Mouse (Mus musculus) frontal cortex, adult 2 months (tissue): Measurements from ENCODE around the gene Zkscan5. TPM values are rescaled to one million over a fixed set of nuclear protein-coding genes. Genes with fewer than 3 reads are reported as not detected.
"Not testable (repeated sequence)": the region's sequence is repeated elsewhere in the genome, so short reads cannot be mapped to it uniquely, and the experiment has no call there.

Source experiments
- DNase-seq, 2 experiments: peaks; one replicate each; pipeline ENCODE4 v3.0.0; 2022; ENCODE audit warnings: low spot score in 1 of 2; ENCODE audit errors: extremely low spot score in 1 of 2
- polyA plus RNA-seq: library from polyadenylated mRNA; depleted of rRNA; stranded (reverse); fragments of >200 nt; gene quantifications from 2 replicates; pipeline ENCODE4 v1.2.3, GENCODE M21; 2012; rRNA removed

Zkscan5 gene
- polyA plus RNA-seq, 1 experiment = 9.5 TPM

- DNase-seq = no peak
These were observed 7.9 kb downstream of the Zkscan5 start for GRCm38 (mm10) chr5:145212216-145212615.

GRCm38 (mm10) chr5:145213505-145213904 lies 9.1 kb downstream of the Zkscan5 start:
- DNase-seq = no peak

GRCm38 (mm10) chr5:145214679-145215078 lies 10.3 kb downstream of the Zkscan5 start:
- DNase-seq = no peak

GRCm38 (mm10) chr5:145217746-145218145 lies 13.4 kb downstream of the Zkscan5 start:
- DNase-seq = no peak

GRCm38 (mm10) chr5:145218206-145218605 lies 13.8 kb downstream of the Zkscan5 start:
- no peak for DNase-seq

GRCm38 (mm10) chr5:145218671-145219070 lies 14.3 kb downstream of the Zkscan5 start:
- no peak for DNase-seq

GRCm38 (mm10) chr5:145219981-145220380 lies 15.6 kb downstream of the Zkscan5 start:
- DNase-seq = no peak

GRCm38 (mm10) chr5:145222840-145223239 lies 18.5 kb downstream of the Zkscan5 start:
- no peak for DNase-seq

- no peak for DNase-seq
These were observed 19.0 kb downstream of the Zkscan5 start for GRCm38 (mm10) chr5:145223395-145223794.

- DNase-seq = no peak
These were observed 22.1 kb downstream of the Zkscan5 start for GRCm38 (mm10) chr5:145226453-145226852.

- not testable (repeated sequence) for DNase-seq
These were observed 24.9 kb downstream of the Zkscan5 start for GRCm38 (mm10) chr5:145229283-145229682.

- DNase-seq = no peak
These were observed 26.3 kb downstream of the Zkscan5 start for GRCm38 (mm10) chr5:145230641-145231040.

GRCm38 (mm10) chr5:145231367-145231871 lies 27.1 kb downstream of the Zkscan5 start, which contains the start of gene Zfp655:
TSS of gene Zfp655 (plus strand) at chr5:145231715.
- peak; percentile 96 to 99 for DNase-seq

- DNase-seq = peak in 1 of 2 experiments; percentile 8
These were observed 27.6 kb downstream of the Zkscan5 start for GRCm38 (mm10) chr5:145231893-145232411.

- peak in 1 of 2 experiments; percentile 30 for DNase-seq
These were observed 30.3 kb downstream of the Zkscan5 start for GRCm38 (mm10) chr5:145234636-145235035.

- DNase-seq = no peak
These were observed 45.2 kb downstream of the Zkscan5 start for GRCm38 (mm10) chr5:145249520-145249919.

Other genes with a start within 250 kb of the Zkscan5 start
- 25.6 and 28.2 TPM in 2 replicates for gene Smurf1, start 238.7 kb upstream of the Zkscan5 start, polyA plus RNA-seq
- not detected in 2 replicates for gene Gm4871, start 171.8 kb upstream of the Zkscan5 start, polyA plus RNA-seq
- gene 1700018F24Rik, start 161.6 kb upstream of the Zkscan5 start, polyA plus RNA-seq = not detected in 2 replicates
- 210 and 216 TPM in 2 replicates for gene Arpc1a, start 120.7 kb upstream of the Zkscan5 start, polyA plus RNA-seq
- not detected in 2 replicates for gene Kpna7, start 120.5 kb upstream of the Zkscan5 start, polyA plus RNA-seq
- 71.6 and 73.6 TPM in 2 replicates for gene Arpc1b, start 90.3 kb upstream of the Zkscan5 start, polyA plus RNA-seq
- gene Pdap1, start 64.3 kb upstream of the Zkscan5 start, polyA plus RNA-seq = 97.9 and 101 TPM in 2 replicates
- 92.0 and 93.3 TPM in 2 replicates for gene Bud31, start 64.2 kb upstream of the Zkscan5 start, polyA plus RNA-seq
- gene Ptcd1, start 37.5 kb upstream of the Zkscan5 start, polyA plus RNA-seq = 19.3 and 21.1 TPM in 2 replicates
- gene Cpsf4, start 37.3 kb upstream of the Zkscan5 start, polyA plus RNA-seq = 51.7 and 57.8 TPM in 2 replicates
- 324 and 327 TPM in 2 replicates for gene Atp5j2, start 12.5 kb upstream of the Zkscan5 start, polyA plus RNA-seq
- gene Zkscan14, start 2.7 kb upstream of the Zkscan5 start, polyA plus RNA-seq = 6.6 and 8.5 TPM in 2 replicates
- gene Zfp655, start 27.2 kb downstream of the Zkscan5 start, polyA plus RNA-seq = 20.8 and 20.9 TPM in 2 replicates
- gene Zscan25, start 75.9 kb downstream of the Zkscan5 start, polyA plus RNA-seq = 13.9 and 16.1 TPM in 2 replicates
- gene Cyp3a57, start 140.7 kb downstream of the Zkscan5 start, polyA plus RNA-seq = not detected in 2 replicates